Mouse (Mus musculus) midbrain, embryonic 16.5 days (tissue): ENCODE measurements around the gene Ctnnbip1. TPM values are rescaled to one million over a fixed set of nuclear protein-coding genes. Genes with fewer than 3 reads are reported as not detected.

Experiments used
- ATAC-seq: fragments of 200-750 bp; cut with Nextera tagmentation; 2 replicates; pipeline ENCODE4 v1.8.0; 2017; ENCODE audit warnings: moderate TSS enrichment
- H3K27ac ChIP-seq: fragments of 300-500 bp; sonication (generic); 2 replicates; pipeline ENCODE4 v1.5.1; 2014; ENCODE audit warnings: mild to moderate bottlenecking, low read length, mixed read lengths
- H3K27me3 ChIP-seq: fragments of 300-500 bp; sonication (generic); 2 replicates; pipeline ENCODE4 v1.6.1; 2014; ENCODE audit warnings: low read depth, low read length, mixed read lengths; ENCODE audit not compliant: control insufficient read depth, insufficient read depth
- H3K36me3 ChIP-seq: fragments of 300-500 bp; sonication (generic); 2 replicates; pipeline ENCODE4 v1.6.1; 2014; ENCODE audit warnings: mild to moderate bottlenecking, low read length, moderate library complexity, mixed read lengths; ENCODE audit not compliant: control insufficient read depth, insufficient read depth
- H3K4me1 ChIP-seq: fragments of 300-500 bp; sonication (generic); 2 replicates; pipeline ENCODE4 v1.6.1; 2014; ENCODE audit warnings: mild to moderate bottlenecking, low read length, mixed read lengths; ENCODE audit not compliant: control insufficient read depth, insufficient read depth
- H3K4me2 ChIP-seq: fragments of 300-500 bp; sonication (generic); 2 replicates; pipeline ENCODE4 v1.6.1; 2014; ENCODE audit warnings: mild to moderate bottlenecking, low read length, mixed read lengths
- H3K4me3 ChIP-seq: fragments of 300-500 bp; sonication (generic); 2 replicates; pipeline ENCODE4 v1.5.1; 2014; ENCODE audit warnings: low read depth, mild to moderate bottlenecking, low read length, moderate library complexity, mixed read lengths
- H3K9ac ChIP-seq: fragments of 300-500 bp; sonication (generic); 2 replicates; pipeline ENCODE4 v1.6.1; 2014; ENCODE audit warnings: low read depth, low read length, mixed read lengths
- H3K9me3 ChIP-seq: fragments of 300-500 bp; sonication (generic); replicated peaks from 2 replicates; pipeline ENCODE4 v1.6.1; 2014; ENCODE audit warnings: mild to moderate bottlenecking, low read length, mixed read lengths; ENCODE audit not compliant: control insufficient read depth, poor library complexity, severe bottlenecking
- WGBS: fragments of 180-500 bp; shearing (Covaris S2); extraction: QIAGEN DNeasy Blood & Tissue Kit; methylation state at CpG from one replicate; pipeline ENCODE4 v1.1.7; 2014; 5-methylcytosine and 5-hydroxymethylcytosine counted together
- polyA plus RNA-seq: library from polyadenylated mRNA; unstranded; fragments of >200 nt; fragmentation: Nextera tagmentation; extraction: Ambion mirVana; gene quantifications from 2 replicates; pipeline ENCODE4 v1.2.1, GENCODE M21; 2015

Ctnnbip1 gene
- polyA plus RNA-seq, 1 experiment from 2014 or later = 111 TPM

DNA sequence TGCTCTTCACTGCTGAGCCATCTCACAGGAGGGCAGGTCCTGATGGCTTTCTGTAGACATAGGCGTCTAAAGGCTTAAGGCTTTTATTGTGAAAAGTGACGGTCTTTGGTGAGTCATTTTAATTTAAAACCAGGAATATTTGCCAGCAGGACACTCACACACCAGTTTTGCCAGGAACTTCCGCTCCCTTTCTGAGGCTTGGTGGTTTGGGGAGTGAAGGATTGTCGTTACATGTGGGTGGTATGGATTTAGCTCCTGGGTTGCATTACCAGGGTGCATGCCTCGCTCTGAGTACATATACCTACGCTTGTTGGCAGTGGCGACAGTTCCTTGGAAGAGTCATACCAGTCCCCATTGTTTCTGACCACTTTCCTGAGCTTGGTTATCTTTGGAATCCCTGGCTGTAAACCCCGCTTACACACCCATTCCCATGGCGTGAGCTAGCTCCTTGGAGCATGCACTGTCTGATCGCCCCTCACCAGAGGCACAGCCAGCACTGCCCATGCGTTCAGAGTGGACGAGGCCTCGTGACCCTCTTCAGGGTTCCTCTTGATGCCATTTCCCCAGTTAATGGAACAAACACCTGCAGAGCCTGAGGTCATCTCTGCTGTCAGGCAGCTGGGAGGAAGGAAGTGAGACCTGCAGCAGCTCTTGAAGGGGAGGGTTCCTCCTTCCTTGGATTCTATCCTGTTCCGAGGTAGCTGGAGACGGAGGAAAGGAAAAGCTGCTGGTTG, 9.8 kb downstream of the Ctnnbip1 start:
- ATAC-seq = no peak
- WGBS = 81% methylated on average over 15 of the region's 15 CpGs

DNA sequence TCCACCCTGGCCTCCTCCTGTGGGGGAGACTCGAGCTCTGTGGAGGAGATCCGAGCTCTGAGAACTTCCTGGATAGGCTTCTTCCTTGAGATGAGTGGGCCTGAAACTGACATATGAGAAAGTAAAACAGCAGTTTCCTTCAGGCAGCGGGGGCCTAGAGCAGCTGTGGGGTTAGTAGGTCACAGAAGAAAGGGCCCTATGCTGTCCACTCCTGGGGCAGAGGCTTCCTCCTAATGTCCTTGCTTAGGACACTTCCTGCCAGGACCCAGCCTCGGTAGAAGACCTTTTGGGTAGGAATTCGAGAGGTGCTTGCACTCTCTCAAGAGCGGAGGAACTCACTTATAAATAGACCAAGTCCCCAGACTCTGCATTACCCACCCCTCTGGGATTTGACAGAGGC, 11.7 kb downstream of the Ctnnbip1 start:
- H3K27ac ChIP-seq = 0 out of 2 replicates have a peak overlapping the region, but pooled peaks have one; percentile 17
- WGBS = 87% methylated on average over 6 of the region's 6 CpGs
- no peak overlapping the region for H3K9ac ChIP-seq
- no peak overlapping the region for H3K4me3 ChIP-seq
- H3K36me3 ChIP-seq = no peaks in the 10 kb centered on the region; the same call in 1 of the 2 replicates
- H3K4me1 ChIP-seq = peaks cover 13% of the 10 kb centered on the region
- H3K4me2 ChIP-seq = no peak overlapping the region
- ATAC-seq = no peak
- no peaks in the 10 kb centered on the region for H3K9me3 ChIP-seq
- H3K27me3 ChIP-seq = no peaks in the 10 kb centered on the region

More for the DNA sequence above, 9.8 kb downstream of the Ctnnbip1 start:
- no peak overlapping the region for H3K27ac ChIP-seq
- H3K9ac ChIP-seq = no peak overlapping the region
- no peak overlapping the region for H3K4me3 ChIP-seq
- no peaks in the 10 kb centered on the region; the same call in 1 of the 2 replicates for H3K36me3 ChIP-seq
- no peaks in the 10 kb centered on the region for H3K27me3 ChIP-seq
- H3K9me3 ChIP-seq = no peaks in the 10 kb centered on the region
- peaks cover 13% of the 10 kb centered on the region for H3K4me1 ChIP-seq
- H3K4me2 ChIP-seq = no peak overlapping the region

DNA sequence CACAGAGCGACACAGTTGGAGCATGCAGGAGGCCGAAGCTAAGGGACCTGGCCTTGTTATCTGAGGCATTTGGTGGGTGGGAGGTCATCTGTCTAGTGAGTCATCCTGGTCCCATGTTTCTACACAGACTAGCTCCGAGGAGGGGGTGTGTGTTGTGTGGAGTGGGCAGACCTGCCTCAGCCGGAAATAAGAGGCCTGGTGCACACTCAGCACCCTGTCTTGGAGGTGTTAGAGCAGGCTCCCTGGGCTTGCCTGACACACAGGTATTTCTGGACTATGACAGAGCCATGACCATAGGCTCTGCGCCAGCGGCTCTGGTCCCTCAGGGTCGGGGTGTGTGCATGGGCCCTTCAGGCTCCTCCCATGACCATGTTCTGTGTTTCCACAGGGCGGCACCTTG, 21.4 kb downstream of the Ctnnbip1 start:
- H3K27ac ChIP-seq = no peak overlapping the region
- H3K9me3 ChIP-seq = no peaks in the 10 kb centered on the region
- H3K4me3 ChIP-seq = no peak overlapping the region
- H3K27me3 ChIP-seq = no peaks in the 10 kb centered on the region
- peaks cover 3% of the 10 kb centered on the region; the same call in 1 of the 2 replicates for H3K4me1 ChIP-seq
- ATAC-seq = no peak
- no peaks in the 10 kb centered on the region for H3K36me3 ChIP-seq
- no peak overlapping the region for H3K9ac ChIP-seq
- H3K4me2 ChIP-seq = no peak overlapping the region
- WGBS = 90% methylated on average over 8 of the region's 8 CpGs

DNA sequence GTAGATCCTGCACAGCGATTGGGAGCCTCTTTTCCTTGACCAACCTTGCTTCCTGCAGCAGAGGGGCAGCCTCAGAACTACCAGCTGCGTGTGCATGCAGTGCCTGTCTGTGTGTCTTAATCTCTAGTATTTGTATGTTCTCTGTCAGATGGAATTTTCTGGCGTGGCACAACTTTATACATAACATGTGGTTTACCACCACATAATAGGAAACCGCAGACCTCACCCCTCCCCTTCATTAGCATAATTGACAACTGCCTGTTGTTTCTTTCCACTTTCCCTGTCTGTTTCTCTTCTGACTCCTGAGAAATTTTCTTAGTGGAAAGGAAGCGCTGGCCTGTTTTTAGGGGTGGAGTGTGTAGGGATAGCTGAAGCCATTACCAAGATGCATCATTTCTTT, 23.9 kb downstream of the Ctnnbip1 start:
- peaks cover 7% of the 10 kb centered on the region; the same call in 1 of the 2 replicates for H3K36me3 ChIP-seq
- H3K4me3 ChIP-seq = no peak overlapping the region
- H3K4me1 ChIP-seq = peaks cover 3% of the 10 kb centered on the region; the same call in 1 of the 2 replicates
- H3K27me3 ChIP-seq = no peaks in the 10 kb centered on the region
- H3K4me2 ChIP-seq = no peak overlapping the region
- WGBS = 67% methylated on average over 5 of the region's 5 CpGs
- no peaks in the 10 kb centered on the region for H3K9me3 ChIP-seq
- no peak for ATAC-seq
- no peak overlapping the region for H3K27ac ChIP-seq
- no peak overlapping the region for H3K9ac ChIP-seq

DNA sequence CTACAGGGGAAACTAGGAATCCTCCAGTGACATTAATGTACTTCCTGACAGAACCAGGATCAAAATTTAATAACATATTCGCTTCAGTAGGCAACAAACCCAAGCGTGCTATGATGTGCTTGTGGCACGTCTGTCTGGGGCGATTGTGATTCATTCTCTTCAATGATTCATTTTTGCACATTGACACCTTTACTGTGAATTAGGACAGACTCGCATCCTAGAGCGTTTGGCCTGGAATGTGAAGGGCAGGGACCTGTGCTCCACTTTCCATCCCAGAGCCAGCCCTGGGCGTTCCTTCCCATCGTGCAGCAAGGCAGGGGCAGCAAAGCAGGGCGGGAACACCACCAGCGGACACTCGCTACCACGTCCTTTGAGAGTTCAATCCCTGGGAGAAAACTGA, 24.4 kb downstream of the Ctnnbip1 start:
- ATAC-seq = no peak
- Histone ChIP-seq H3K27me3 (no peaks in the 10 kb centered on the region), H3K4me1 (peaks cover 3% of the 10 kb centered on the region; the same call in 1 of the 2 replicates), H3K4me3 (no peak overlapping the region), H3K27ac (no peak overlapping the region), H3K9ac (no peak overlapping the region), H3K4me2 (no peak overlapping the region), H3K9me3 (no peaks in the 10 kb centered on the region), H3K36me3 (peaks cover 7% of the 10 kb centered on the region; the same call in 1 of the 2 replicates)
- 78% methylated on average over 12 of the region's 12 CpGs for WGBS

DNA sequence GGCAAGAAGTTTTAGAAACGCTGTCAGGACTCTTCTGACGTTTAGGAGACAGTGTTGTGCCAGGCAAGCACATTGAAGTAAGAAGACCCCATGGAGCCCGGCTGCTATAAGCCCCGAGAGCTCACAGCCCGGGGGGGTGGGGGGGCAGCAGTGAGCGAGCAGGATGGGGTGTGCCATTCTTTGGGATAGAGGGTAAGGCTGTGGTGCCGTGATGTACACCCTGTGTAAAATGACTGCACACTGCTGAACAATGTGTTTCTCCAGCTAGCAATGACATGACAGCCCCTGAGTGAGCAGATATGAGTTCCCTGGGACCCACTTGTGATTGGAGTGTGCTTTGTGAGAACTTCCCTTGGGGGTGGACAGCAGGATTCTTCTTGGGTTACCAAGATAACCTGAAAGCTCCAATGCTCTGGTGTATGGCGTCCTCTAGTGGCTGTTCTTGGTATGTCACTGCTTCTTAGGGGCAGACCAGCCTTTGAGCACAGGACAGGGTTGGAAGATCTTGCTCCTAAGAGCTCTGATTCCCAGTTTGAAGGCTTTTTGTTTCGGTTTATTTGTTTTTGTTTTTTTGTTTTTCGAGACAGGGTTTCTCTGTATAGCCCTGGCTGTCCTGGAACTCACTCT, 25.0 kb downstream of the Ctnnbip1 start:
- 40% methylated on average over 10 of the region's 10 CpGs for WGBS
- Histone ChIP-seq H3K9ac (no peak overlapping the region), H3K27ac (no peak overlapping the region), H3K4me1 (peaks cover 3% of the 10 kb centered on the region; the same call in 1 of the 2 replicates), H3K9me3 (no peaks in the 10 kb centered on the region), H3K27me3 (no peaks in the 10 kb centered on the region), H3K4me2 (no peak overlapping the region), H3K36me3 (peaks cover 7% of the 10 kb centered on the region; the same call in 1 of the 2 replicates), H3K4me3 (no peak overlapping the region)
- ATAC-seq = peak; percentile 36; the same call in 1 of the 2 replicates

DNA sequence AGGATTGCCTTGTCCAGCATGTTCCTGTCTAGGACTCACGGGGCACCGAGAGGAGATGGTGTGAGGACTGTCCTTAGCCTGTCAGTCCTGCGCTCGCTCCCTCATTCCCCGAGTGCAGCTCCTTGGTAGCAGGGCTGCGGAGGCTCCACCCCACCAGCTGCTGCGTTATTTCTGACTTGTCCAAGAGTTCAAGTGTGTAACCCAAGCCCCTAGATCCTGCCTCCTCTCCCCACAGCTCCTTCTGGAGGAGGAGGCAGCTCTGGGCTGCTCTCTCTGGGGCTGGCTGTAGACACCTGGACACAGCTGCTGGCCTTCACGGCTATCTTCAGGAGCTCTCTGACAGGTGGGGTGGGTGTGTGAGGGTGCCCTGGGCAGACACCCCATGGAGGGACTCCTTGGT, 26.9 kb downstream of the Ctnnbip1 start:
- Histone ChIP-seq H3K27me3 (no peaks in the 10 kb centered on the region), H3K4me1 (no peaks in the 10 kb centered on the region), H3K9me3 (no peaks in the 10 kb centered on the region), H3K9ac (no peak overlapping the region), H3K4me3 (no peak overlapping the region), H3K4me2 (no peak overlapping the region), H3K36me3 (peaks cover 11% of the 10 kb centered on the region; the same call in 1 of the 2 replicates), H3K27ac (no peak overlapping the region)
- no peak for ATAC-seq
- 85% methylated on average over 8 of the region's 8 CpGs for WGBS

DNA sequence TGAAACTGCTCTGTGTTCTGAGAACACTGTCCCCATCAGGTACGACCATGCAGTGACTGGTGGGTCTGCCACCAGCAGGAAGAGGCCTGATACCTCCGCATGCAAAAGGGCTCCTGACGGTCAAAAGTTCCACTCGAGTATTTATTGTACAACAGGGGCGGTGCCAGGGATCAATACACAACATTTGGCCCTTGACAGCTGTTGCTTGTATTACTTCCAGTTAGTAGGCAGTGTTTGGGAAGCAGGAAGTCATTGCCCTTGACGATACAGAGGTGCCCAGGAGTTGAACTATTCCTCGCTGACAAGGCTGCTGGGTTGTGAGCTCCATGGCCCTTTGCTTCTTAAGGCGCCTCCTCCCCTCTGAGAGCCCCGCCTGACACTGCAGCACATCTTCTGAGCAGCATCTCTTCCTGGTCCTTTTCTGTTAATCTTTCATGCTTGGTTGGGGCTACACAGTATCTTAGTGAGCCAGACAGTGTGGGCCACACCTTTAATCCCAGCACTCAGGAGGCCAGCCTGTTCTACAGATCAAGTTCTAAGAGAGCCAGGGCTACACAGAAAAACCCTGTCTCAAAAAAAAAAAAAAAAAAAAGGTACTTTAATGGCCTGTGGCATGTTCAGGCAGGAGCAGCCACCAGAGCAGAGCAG, 28.9 kb downstream of the Ctnnbip1 start:
- Histone ChIP-seq H3K9ac (no peak overlapping the region), H3K4me3 (no peak overlapping the region), H3K4me1 (no peaks in the 10 kb centered on the region), H3K4me2 (no peak overlapping the region), H3K36me3 (peaks cover 11% of the 10 kb centered on the region; the same call in 1 of the 2 replicates), H3K27me3 (no peaks in the 10 kb centered on the region), H3K27ac (no peak overlapping the region), H3K9me3 (no peaks in the 10 kb centered on the region)
- WGBS = 80% methylated on average over 9 of the region's 9 CpGs
- ATAC-seq = no peak
